Mouse (Mus musculus) hindbrain, embryonic 12.5 days (tissue): ENCODE measurements around the gene Fndc11. TPM values are rescaled to one million over a fixed set of nuclear protein-coding genes. Genes with fewer than 3 reads are reported as not detected.

Source experiments
- ATAC-seq: fragments of 200-750 bp; cut with Nextera tagmentation; 2 replicates; pipeline ENCODE4 v1.8.0; 2017; ENCODE audit warnings: moderate TSS enrichment; ENCODE audit not compliant: low FRiP score
- H3K27ac ChIP-seq: fragments of 300-500 bp; sonication (generic); 2 replicates; pipeline ENCODE4 v1.5.1; 2016; ENCODE audit warnings: mild to moderate bottlenecking
- H3K27me3 ChIP-seq: fragments of 300-500 bp; sonication (generic); 2 replicates; pipeline ENCODE4 v1.6.1; 2016; ENCODE audit warnings: mild to moderate bottlenecking
- H3K36me3 ChIP-seq: fragments of 300-500 bp; sonication (generic); 2 replicates; pipeline ENCODE4 v1.6.1; 2016; ENCODE audit warnings: mild to moderate bottlenecking
- H3K4me1 ChIP-seq: fragments of 300-500 bp; sonication (generic); 2 replicates; pipeline ENCODE4 v1.6.1; 2016
- H3K4me2 ChIP-seq: fragments of 300-500 bp; sonication (generic); replicated peaks from 2 replicates; pipeline ENCODE4 v1.6.1; 2016; ENCODE audit warnings: mild to moderate bottlenecking
- H3K4me3 ChIP-seq: fragments of 300-500 bp; sonication (generic); 2 replicates; pipeline ENCODE4 v1.5.1; 2016; ENCODE audit warnings: mild to moderate bottlenecking
- H3K9ac ChIP-seq: fragments of 300-500 bp; sonication (generic); 2 replicates; pipeline ENCODE4 v1.6.1; 2016; ENCODE audit warnings: mild to moderate bottlenecking, moderate library complexity
- H3K9me3 ChIP-seq: fragments of 300-500 bp; sonication (generic); replicated peaks from 2 replicates; pipeline ENCODE4 v1.6.1; 2016; ENCODE audit warnings: mild to moderate bottlenecking
- WGBS: fragments of 180-500 bp; shearing (Covaris S2); methylation state at CpG from one replicate; pipeline ENCODE4 v1.1.7; 2016; 5-methylcytosine and 5-hydroxymethylcytosine counted together
- polyA plus RNA-seq: library from polyadenylated mRNA; unstranded; fragments of >200 nt; fragmentation: Nextera tagmentation; extraction: Ambion mirVana; gene quantifications from 2 replicates; pipeline ENCODE4 v1.2.1, GENCODE M21; 2016

Fndc11 gene
- polyA plus RNA-seq, 1 experiment from 2014 or later: 0.15 TPM

- Histone ChIP-seq H3K4me3 (no peak overlapping the region), H3K4me1 (no peaks in the 10 kb centered on the region), H3K36me3 (no peaks in the 10 kb centered on the region), H3K27me3 (no peaks in the 10 kb centered on the region), H3K9me3 (no peaks in the 10 kb centered on the region), H3K4me2 (no peak overlapping the region), H3K9ac (no peak overlapping the region), H3K27ac (no peak overlapping the region)
- WGBS: 93% methylated on average over 3 of the region's 3 CpGs
- no peak for ATAC-seq
Observed at GRCm38 (mm10) chr2:181227122-181227521, 7.3 kb downstream of the Fndc11 start.

- H3K27me3 ChIP-seq: no peaks in the 10 kb centered on the region
- no peaks in the 10 kb centered on the region for H3K36me3 ChIP-seq
- no peak overlapping the region for H3K9ac ChIP-seq
- no peak overlapping the region for H3K4me3 ChIP-seq
- WGBS: 100% methylated on average over 1 of the region's 1 CpGs
- H3K9me3 ChIP-seq: no peaks in the 10 kb centered on the region
- no peak overlapping the region for H3K27ac ChIP-seq
- H3K4me1 ChIP-seq: no peaks in the 10 kb centered on the region
- no peak overlapping the region for H3K4me2 ChIP-seq
- ATAC-seq: no peak
Observed at GRCm38 (mm10) chr2:181228335-181228734, 8.5 kb downstream of the Fndc11 start.

GRCm38 (mm10) chr2:181231171-181231570 is 11.4 kb downstream of the Fndc11 start:
- Histone ChIP-seq H3K9me3 (no peaks in the 10 kb centered on the region), H3K9ac (no peak overlapping the region), H3K36me3 (no peaks in the 10 kb centered on the region), H3K4me2 (no peak overlapping the region), H3K27me3 (no peaks in the 10 kb centered on the region), H3K4me1 (no peaks in the 10 kb centered on the region), H3K4me3 (no peak overlapping the region), H3K27ac (no peak overlapping the region)
- 77% methylated on average over 20 of the region's 20 CpGs for WGBS
- no peak for ATAC-seq

GRCm38 (mm10) chr2:181233443-181233842 is 13.6 kb downstream of the Fndc11 start:
- Histone ChIP-seq H3K36me3 (no peaks in the 10 kb centered on the region), H3K27me3 (no peaks in the 10 kb centered on the region), H3K9me3 (no peaks in the 10 kb centered on the region), H3K4me3 (no peak overlapping the region), H3K9ac (no peak overlapping the region), H3K4me2 (no peak overlapping the region), H3K4me1 (no peaks in the 10 kb centered on the region), H3K27ac (no peak overlapping the region)
- ATAC-seq: no peak
- 90% methylated on average over 15 of the region's 15 CpGs for WGBS

GRCm38 (mm10) chr2:181234680-181235079 is 14.9 kb downstream of the Fndc11 start:
- no peak overlapping the region for H3K9ac ChIP-seq

GRCm38 (mm10) chr2:181235681-181236566 is 16.1 kb downstream of the Fndc11 start:
- Histone ChIP-seq H3K36me3 (no peaks in the 10 kb centered on the region), H3K9me3 (no peaks in the 10 kb centered on the region), H3K9ac (no peak overlapping the region), H3K4me3 (no peak overlapping the region), H3K27ac (no peak overlapping the region), H3K4me2 (no peak overlapping the region), H3K4me1 (no peaks in the 10 kb centered on the region), H3K27me3 (no peaks in the 10 kb centered on the region)
- WGBS: 86% methylated on average over 23 of the region's 23 CpGs
- no peak for ATAC-seq

More at GRCm38 (mm10) chr2:181234680-181235079, 14.9 kb downstream of the Fndc11 start:
- ATAC-seq: no peak
- Histone ChIP-seq H3K27ac (no peak overlapping the region), H3K36me3 (no peaks in the 10 kb centered on the region), H3K9me3 (no peaks in the 10 kb centered on the region), H3K4me1 (no peaks in the 10 kb centered on the region), H3K27me3 (no peaks in the 10 kb centered on the region), H3K4me2 (no peak overlapping the region), H3K4me3 (no peak overlapping the region)
- WGBS: 94% methylated on average over 11 of the region's 11 CpGs

GRCm38 (mm10) chr2:181237251-181238014 is 17.6 kb downstream of the Fndc11 start:
- Histone ChIP-seq H3K36me3 (no peaks in the 10 kb centered on the region), H3K4me2 (no peak overlapping the region), H3K27ac (no peak overlapping the region), H3K4me1 (0 out of 2 replicates have a peak, but pooled peaks cover 4% of the 10 kb centered on the region), H3K27me3 (no peaks in the 10 kb centered on the region), H3K9ac (no peak overlapping the region), H3K4me3 (no peak overlapping the region), H3K9me3 (no peaks in the 10 kb centered on the region)
- WGBS: 93% methylated on average over 17 of the region's 17 CpGs
- no peak for ATAC-seq

GRCm38 (mm10) chr2:181238091-181238610 is 18.3 kb downstream of the Fndc11 start:
- Histone ChIP-seq H3K4me1 (0 out of 2 replicates have a peak, but pooled peaks cover 4% of the 10 kb centered on the region), H3K27me3 (no peaks in the 10 kb centered on the region), H3K9me3 (no peaks in the 10 kb centered on the region), H3K27ac (no peak overlapping the region), H3K9ac (no peak overlapping the region), H3K4me3 (no peak overlapping the region), H3K36me3 (no peaks in the 10 kb centered on the region), H3K4me2 (no peak overlapping the region)
- no peak for ATAC-seq
- 75% methylated on average over 10 of the region's 10 CpGs for whole genome bisulfite sequencing

GRCm38 (mm10) chr2:181238861-181239260 is 19.0 kb downstream of the Fndc11 start:
- WGBS: 68% methylated on average over 2 of the region's 2 CpGs
- ATAC-seq: no peak
- H3K9me3 ChIP-seq: no peaks in the 10 kb centered on the region
- H3K27me3 ChIP-seq: no peaks in the 10 kb centered on the region
- no peak overlapping the region for H3K9ac ChIP-seq
- H3K27ac ChIP-seq: no peak overlapping the region
- no peaks in the 10 kb centered on the region for H3K36me3 ChIP-seq
- H3K4me2 ChIP-seq: no peak overlapping the region
- H3K4me1 ChIP-seq: 0 out of 2 replicates have a peak, but pooled peaks cover 4% of the 10 kb centered on the region
- no peak overlapping the region for H3K4me3 ChIP-seq

GRCm38 (mm10) chr2:181239261-181239660 is 19.4 kb downstream of the Fndc11 start:
- ATAC-seq: no peak
- Histone ChIP-seq H3K9ac (no peak overlapping the region), H3K9me3 (no peaks in the 10 kb centered on the region), H3K27me3 (no peaks in the 10 kb centered on the region), H3K4me1 (0 out of 2 replicates have a peak, but pooled peaks cover 4% of the 10 kb centered on the region), H3K4me3 (no peak overlapping the region), H3K4me2 (no peak overlapping the region), H3K36me3 (no peaks in the 10 kb centered on the region), H3K27ac (no peak overlapping the region)
- WGBS: 93% methylated on average over 9 of the region's 9 CpGs

- no peak for ATAC-seq
- Histone ChIP-seq H3K27ac (no peak overlapping the region), H3K9ac (no peak overlapping the region), H3K4me2 (peak overlapping the region; percentile 47; the same call in 1 of the 2 replicates), H3K9me3 (no peaks in the 10 kb centered on the region), H3K4me1 (0 out of 2 replicates have a peak, but pooled peaks cover 4% of the 10 kb centered on the region), H3K36me3 (no peaks in the 10 kb centered on the region), H3K27me3 (no peaks in the 10 kb centered on the region), H3K4me3 (no peak overlapping the region)
- WGBS: 91% methylated on average over 13 of the region's 13 CpGs
Observed at GRCm38 (mm10) chr2:181240806-181241440, 21.1 kb downstream of the Fndc11 start.
